Mouse (Mus musculus): ENCODE data around the gene Kctd15. TPM values are rescaled to one million over a fixed set of nuclear protein-coding genes. Genes with fewer than 3 reads are reported as not detected.

The Kctd15 gene
- polyA plus RNA-seq, 1 experiment from 2014 or later, result 0.63 TPM

DNA sequence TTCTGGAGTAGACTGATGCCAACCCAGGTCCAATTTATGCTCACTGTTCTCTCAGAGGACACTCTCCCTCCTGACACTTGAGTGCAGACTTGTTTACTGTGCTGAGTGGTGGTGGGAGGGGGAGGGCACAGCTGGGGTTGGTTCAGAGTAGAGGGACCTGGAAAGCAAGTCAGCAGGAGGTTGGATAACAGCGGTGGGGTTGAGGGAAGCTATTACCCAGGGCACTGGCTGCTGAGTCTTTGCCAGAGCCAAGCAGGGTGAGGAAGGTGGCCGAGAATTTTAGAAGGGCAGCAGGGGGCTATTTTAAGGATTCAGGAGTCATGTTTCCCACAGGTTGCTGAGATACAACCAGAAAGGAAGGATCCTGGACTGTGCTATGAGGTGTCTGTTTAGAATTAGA lies 36.1 kb downstream of the Kctd15 start:
- H3K4me2 ChIP-seq (ENCODE audit: low read depth, low read length), result no peak overlapping the region
- TF ChIP-seq EP300 (IDR thresholded peaks at IDR 0.05; ENCODE audit: low read depth) (no peak), CTCF (IDR thresholded peaks at IDR 0.05; ENCODE audit: low read depth) (no peak)
- no peak overlapping the region for H3K4me3 ChIP-seq (ENCODE audit: low read depth, low read length)
- DNase-seq, result no peak
- WGBS (ENCODE audit: insufficient replicate concordance), result 36% methylated on average over 2 of the region's 2 CpGs
- no peak overlapping the region for H3K9ac ChIP-seq (replicated peaks)
- H3K9me3 ChIP-seq (ENCODE audit: low read length), result no peaks in the 10 kb centered on the region
- H3K4me1 ChIP-seq (ENCODE audit: insufficient read depth), result no peaks in the 10 kb centered on the region
- H3K27me3 ChIP-seq (ENCODE audit: insufficient read depth, low read length), result no peaks in the 10 kb centered on the region
- no peak for ATAC-seq
- no peak overlapping the region for H3K27ac ChIP-seq (ENCODE audit: low read depth)
- no peaks in the 10 kb centered on the region for H3K36me3 ChIP-seq (replicated peaks; ENCODE audit: insufficient read depth, low read length)

- H3K4me2 ChIP-seq (ENCODE audit: low read depth, low read length), result no peak overlapping the region
- no peak for TF ChIP-seq EP300 (IDR thresholded peaks at IDR 0.05; ENCODE audit: low read depth)
- no peak for TF ChIP-seq CTCF (IDR thresholded peaks at IDR 0.05; ENCODE audit: low read depth)
- H3K4me3 ChIP-seq (ENCODE audit: low read depth, low read length), result no peak overlapping the region
- WGBS (ENCODE audit: insufficient replicate concordance), result 67% methylated on average over 11 of the region's 11 CpGs
- no peak for DNase-seq
- H3K27me3 ChIP-seq (ENCODE audit: insufficient read depth, low read length), result no peaks in the 10 kb centered on the region
- H3K9ac ChIP-seq (replicated peaks), result no peak overlapping the region
- no peak overlapping the region for H3K27ac ChIP-seq (ENCODE audit: low read depth)
- H3K9me3 ChIP-seq (ENCODE audit: low read length), result no peaks in the 10 kb centered on the region
- no peaks in the 10 kb centered on the region for H3K4me1 ChIP-seq (ENCODE audit: insufficient read depth)
- H3K36me3 ChIP-seq (replicated peaks; ENCODE audit: insufficient read depth, low read length), result no peaks in the 10 kb centered on the region
- ATAC-seq, result no peak
Measured at GRCm38 (mm10) chr7:34618141-34618890, 38.2 kb downstream of the Kctd15 start.

DNA sequence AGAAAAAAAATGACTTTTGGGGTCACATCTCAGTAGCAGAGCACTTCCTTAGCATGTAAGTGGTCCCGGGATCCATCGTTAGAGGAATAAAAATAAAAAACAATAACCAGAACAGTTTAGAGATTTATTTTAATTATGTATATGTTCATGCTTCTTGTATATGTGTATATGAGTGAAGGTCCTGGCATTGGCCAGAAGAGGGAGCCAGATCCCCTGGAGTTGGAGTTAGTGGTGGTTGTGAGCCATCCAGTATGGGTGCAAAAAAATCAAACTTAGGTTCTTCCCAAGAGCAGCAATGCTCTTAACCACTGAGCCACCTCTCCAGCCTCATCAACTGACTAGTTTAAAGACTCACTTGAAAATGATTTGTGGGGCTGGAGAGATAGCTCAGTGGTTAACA lies 40.3 kb downstream of the Kctd15 start:
- TF ChIP-seq CTCF (IDR thresholded peaks at IDR 0.05; ENCODE audit: low read depth) (peak; percentile 45), EP300 (IDR thresholded peaks at IDR 0.05; ENCODE audit: low read depth) (no peak)
- H3K36me3 ChIP-seq (replicated peaks; ENCODE audit: insufficient read depth, low read length), result no peaks in the 10 kb centered on the region
- H3K9me3 ChIP-seq (ENCODE audit: low read length), result no peaks in the 10 kb centered on the region
- H3K27me3 ChIP-seq (ENCODE audit: insufficient read depth, low read length), result no peaks in the 10 kb centered on the region
- DNase-seq (no peak), ATAC-seq (no peak)
- H3K4me3 ChIP-seq (ENCODE audit: low read depth, low read length), result no peak overlapping the region
- H3K4me1 ChIP-seq (ENCODE audit: insufficient read depth), result no peaks in the 10 kb centered on the region
- H3K4me2 ChIP-seq (ENCODE audit: low read depth, low read length), result no peak overlapping the region
- no peak overlapping the region for H3K9ac ChIP-seq (replicated peaks)
- H3K27ac ChIP-seq (ENCODE audit: low read depth), result no peak overlapping the region
- WGBS (ENCODE audit: insufficient replicate concordance), result 65% methylated on average over 2 of the region's 2 CpGs

DNA sequence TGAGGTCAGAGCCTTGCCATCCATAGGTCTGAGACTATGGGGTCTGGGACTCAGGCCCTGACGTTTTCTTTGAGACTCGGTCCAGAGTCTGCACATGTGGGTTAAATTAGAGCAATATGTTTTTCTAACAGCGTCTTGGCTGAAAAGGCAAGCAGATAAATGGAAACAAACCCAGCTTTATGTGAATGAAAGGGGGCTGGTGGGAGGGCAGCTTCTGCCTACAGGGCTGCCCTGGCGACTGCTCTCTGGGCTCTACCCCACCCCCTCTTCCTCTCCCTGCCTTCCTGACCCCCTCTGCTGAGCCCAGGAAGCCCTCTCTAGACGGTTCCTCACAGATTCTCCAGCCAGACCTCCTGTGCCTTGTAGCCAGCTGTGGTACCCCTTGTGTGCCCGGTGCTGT lies 46.1 kb downstream of the Kctd15 start:
- no peaks in the 10 kb centered on the region for H3K9me3 ChIP-seq (ENCODE audit: low read length)
- no peak overlapping the region for H3K9ac ChIP-seq (replicated peaks)
- WGBS (ENCODE audit: insufficient replicate concordance), result 63% methylated on average over 6 of the region's 6 CpGs
- no peaks in the 10 kb centered on the region for H3K36me3 ChIP-seq (replicated peaks; ENCODE audit: insufficient read depth, low read length)
- no peaks in the 10 kb centered on the region for H3K27me3 ChIP-seq (ENCODE audit: insufficient read depth, low read length)
- H3K27ac ChIP-seq (ENCODE audit: low read depth), result no peak overlapping the region
- no peak overlapping the region for H3K4me2 ChIP-seq (ENCODE audit: low read depth, low read length)
- DNase-seq (no peak), ATAC-seq (no peak)
- H3K4me1 ChIP-seq (ENCODE audit: insufficient read depth), result no peaks in the 10 kb centered on the region
- H3K4me3 ChIP-seq (ENCODE audit: low read depth, low read length), result no peak overlapping the region
- no peak for TF ChIP-seq EP300 (IDR thresholded peaks at IDR 0.05; ENCODE audit: low read depth)
- TF ChIP-seq CTCF (IDR thresholded peaks at IDR 0.05; ENCODE audit: low read depth), result no peak

DNA sequence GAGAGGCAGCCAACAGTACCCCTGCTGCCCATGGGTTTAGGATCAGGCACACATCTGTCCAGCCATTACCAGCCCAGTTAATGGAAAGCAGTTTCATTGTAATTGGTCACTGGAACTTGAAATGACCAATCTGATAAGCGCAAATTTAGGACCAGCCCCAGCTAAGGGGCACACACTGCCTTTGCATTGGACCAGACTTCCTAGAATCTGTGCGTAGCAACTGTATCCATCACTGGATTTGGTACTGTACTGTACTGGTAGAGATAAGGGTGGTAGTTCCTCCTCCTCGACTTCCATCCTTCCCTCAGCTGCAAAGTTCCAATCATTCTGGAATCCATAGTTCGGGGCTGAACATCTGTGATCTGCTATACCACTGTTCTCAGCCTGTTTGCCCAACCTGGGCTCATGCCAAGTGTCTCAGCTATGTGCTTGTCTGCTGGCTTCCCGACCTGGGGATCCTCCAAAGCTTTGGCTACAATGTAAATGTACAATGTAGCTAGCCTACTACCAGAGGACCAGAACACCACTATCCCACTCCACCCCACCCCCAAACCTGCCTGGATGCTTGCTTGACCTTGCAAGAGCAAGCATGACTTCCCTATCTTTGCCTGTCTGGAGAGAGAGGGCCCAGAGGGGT lies 49.1 kb downstream of the Kctd15 start:
- Histone ChIP-seq H3K27ac (ENCODE audit: low read depth) (no peak overlapping the region), H3K9me3 (ENCODE audit: low read length) (no peaks in the 10 kb centered on the region), H3K27me3 (ENCODE audit: insufficient read depth, low read length) (no peaks in the 10 kb centered on the region), H3K4me1 (ENCODE audit: insufficient read depth) (no peaks in the 10 kb centered on the region), H3K9ac (replicated peaks) (no peak overlapping the region), H3K36me3 (replicated peaks; ENCODE audit: insufficient read depth, low read length) (no peaks in the 10 kb centered on the region), H3K4me2 (ENCODE audit: low read depth, low read length) (no peak overlapping the region), H3K4me3 (ENCODE audit: low read depth, low read length) (no peak overlapping the region)
- WGBS (ENCODE audit: insufficient replicate concordance), result 63% methylated on average over 5 of the region's 5 CpGs
- no peak for TF ChIP-seq CTCF (IDR thresholded peaks at IDR 0.05; ENCODE audit: low read depth)
- ATAC-seq (no peak), DNase-seq (no peak)

DNA sequence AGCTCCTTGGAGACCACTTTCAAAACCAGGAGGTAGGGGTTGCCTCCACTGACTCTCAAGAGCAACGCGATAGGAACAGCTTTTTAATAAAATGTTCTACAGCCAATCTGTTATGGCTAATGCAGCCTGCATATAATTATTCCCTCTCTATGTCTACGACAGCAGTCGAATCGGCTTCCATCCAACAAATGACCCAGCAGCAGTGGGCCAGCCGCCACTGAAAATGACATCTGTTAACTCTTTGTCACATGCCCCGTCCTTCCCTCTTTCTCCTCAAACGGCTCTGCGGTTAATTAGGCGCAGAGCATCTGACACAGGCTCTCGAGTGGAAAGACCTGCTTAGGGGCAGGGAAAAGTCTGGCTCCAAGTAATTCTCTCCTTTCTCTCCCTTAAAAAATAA lies 49.8 kb downstream of the Kctd15 start:
- Histone ChIP-seq H3K4me3 (ENCODE audit: low read depth, low read length) (no peak overlapping the region), H3K27me3 (ENCODE audit: insufficient read depth, low read length) (no peaks in the 10 kb centered on the region), H3K27ac (ENCODE audit: low read depth) (no peak overlapping the region), H3K9me3 (ENCODE audit: low read length) (no peaks in the 10 kb centered on the region), H3K9ac (replicated peaks) (no peak overlapping the region), H3K4me1 (ENCODE audit: insufficient read depth) (no peaks in the 10 kb centered on the region), H3K36me3 (replicated peaks; ENCODE audit: insufficient read depth, low read length) (no peaks in the 10 kb centered on the region), H3K4me2 (ENCODE audit: low read depth, low read length) (no peak overlapping the region)
- 62% methylated on average over 11 of the region's 11 CpGs for WGBS (ENCODE audit: insufficient replicate concordance)
- TF ChIP-seq CTCF (IDR thresholded peaks at IDR 0.05; ENCODE audit: low read depth) (no peak), EP300 (IDR thresholded peaks at IDR 0.05; ENCODE audit: low read depth) (no peak)
- no peak for ATAC-seq
- DNase-seq, result no peak
